Mouse (Mus musculus): ENCODE measurements at regions not wholly inside any gene's neighbourhood (a gene's known extent, or its start where the extent isn't known, plus 50 kb on each side); places are given as distances from the start of the nearest gene placed in this dataset.

GRCm38 (mm10) chr12:50995664-50996063, 346.8 kb upstream of the Prkd1 start:
- Histone ChIP-seq H3K4me1 (ENCODE audit: control insufficient read depth, insufficient read depth, low read length) (no peaks in the 10 kb centered on the region), H3K27me3 (ENCODE audit: control insufficient read depth, insufficient read depth, low read length, poor library complexity, severe bottlenecking) (no peaks in the 10 kb centered on the region), H3K27ac (ENCODE audit: insufficient read depth, low read length) (no peak overlapping the region), H3K36me3 (ENCODE audit: control insufficient read depth, insufficient read depth, low read length, poor library complexity, severe bottlenecking) (no peaks in the 10 kb centered on the region), H3K9me3 (replicated peaks; ENCODE audit: control insufficient read depth, insufficient read depth, low read length, poor library complexity, severe bottlenecking) (no peaks in the 10 kb centered on the region), H3K9ac (ENCODE audit: low read depth, poor library complexity, severe bottlenecking) (no peak overlapping the region), H3K4me3 (ENCODE audit: low read depth, low read length) (no peak overlapping the region)
- TF ChIP-seq EP300 (IDR thresholded peaks at IDR 0.05; ENCODE audit: insufficient read depth, low read depth, low read length) (no peak), CTCF (IDR thresholded peaks at IDR 0.05; ENCODE audit: low read depth, low read length) (no peak), POLR2A (IDR thresholded peaks at IDR 0.05; ENCODE audit: insufficient read depth, low read length) (no peak)

- H3K27me3 ChIP-seq (ENCODE audit: control insufficient read depth, insufficient read depth, low read length, poor library complexity, severe bottlenecking): no peaks in the 10 kb centered on the region
- no peak for TF ChIP-seq EP300 (IDR thresholded peaks at IDR 0.05; ENCODE audit: insufficient read depth, low read depth, low read length)
- TF ChIP-seq POLR2A (IDR thresholded peaks at IDR 0.05; ENCODE audit: insufficient read depth, low read length): no peak
- no peak for TF ChIP-seq CTCF (IDR thresholded peaks at IDR 0.05; ENCODE audit: low read depth, low read length)
- H3K9me3 ChIP-seq (replicated peaks; ENCODE audit: control insufficient read depth, insufficient read depth, low read length, poor library complexity, severe bottlenecking): no peaks in the 10 kb centered on the region
- no peaks in the 10 kb centered on the region for H3K4me1 ChIP-seq (ENCODE audit: control insufficient read depth, insufficient read depth, low read length)
- H3K9ac ChIP-seq (ENCODE audit: low read depth, poor library complexity, severe bottlenecking): no peak overlapping the region
- no peaks in the 10 kb centered on the region for H3K36me3 ChIP-seq (ENCODE audit: control insufficient read depth, insufficient read depth, low read length, poor library complexity, severe bottlenecking)
- H3K27ac ChIP-seq (ENCODE audit: insufficient read depth, low read length): no peak overlapping the region
- H3K4me3 ChIP-seq (ENCODE audit: low read depth, low read length): no peak overlapping the region
Observed at GRCm38 (mm10) chr12:50989561-50990325, 340.8 kb upstream of the Prkd1 start.

GRCm38 (mm10) chr12:50981318-50981717, 332.4 kb upstream of the Prkd1 start:
- H3K4me3 ChIP-seq (ENCODE audit: low read depth, low read length): no peak overlapping the region
- H3K4me1 ChIP-seq (ENCODE audit: control insufficient read depth, insufficient read depth, low read length): peaks cover 3% of the 10 kb centered on the region
- H3K27ac ChIP-seq (ENCODE audit: insufficient read depth, low read length): peak overlapping the region; percentile 75
- H3K9me3 ChIP-seq (replicated peaks; ENCODE audit: control insufficient read depth, insufficient read depth, low read length, poor library complexity, severe bottlenecking): no peaks in the 10 kb centered on the region
- no peaks in the 10 kb centered on the region for H3K27me3 ChIP-seq (ENCODE audit: control insufficient read depth, insufficient read depth, low read length, poor library complexity, severe bottlenecking)
- peaks cover 11% of the 10 kb centered on the region for H3K36me3 ChIP-seq (ENCODE audit: control insufficient read depth, insufficient read depth, low read length, poor library complexity, severe bottlenecking)
- TF ChIP-seq EP300 (IDR thresholded peaks at IDR 0.05; ENCODE audit: insufficient read depth, low read depth, low read length) (no peak), CTCF (IDR thresholded peaks at IDR 0.05; ENCODE audit: low read depth, low read length) (no peak)
- peak overlapping the region; percentile 90 for H3K9ac ChIP-seq (ENCODE audit: low read depth, poor library complexity, severe bottlenecking)

- H3K9ac ChIP-seq (ENCODE audit: low read depth, poor library complexity, severe bottlenecking): peak overlapping the region; percentile 90
- H3K4me3 ChIP-seq (ENCODE audit: low read depth, low read length): peak overlapping the region; percentile 49
- no peak for TF ChIP-seq EP300 (IDR thresholded peaks at IDR 0.05; ENCODE audit: insufficient read depth, low read depth, low read length)
- no peak for TF ChIP-seq POLR2A (IDR thresholded peaks at IDR 0.05; ENCODE audit: insufficient read depth, low read length)
- no peak for TF ChIP-seq CTCF (IDR thresholded peaks at IDR 0.05; ENCODE audit: low read depth, low read length)
- H3K36me3 ChIP-seq (ENCODE audit: control insufficient read depth, insufficient read depth, low read length, poor library complexity, severe bottlenecking): peaks cover 11% of the 10 kb centered on the region
- peak overlapping the region; percentile 99 for H3K27ac ChIP-seq (ENCODE audit: insufficient read depth, low read length)
- peaks cover 3% of the 10 kb centered on the region for H3K4me1 ChIP-seq (ENCODE audit: control insufficient read depth, insufficient read depth, low read length)
- no peaks in the 10 kb centered on the region for H3K9me3 ChIP-seq (replicated peaks; ENCODE audit: control insufficient read depth, insufficient read depth, low read length, poor library complexity, severe bottlenecking)
- no peaks in the 10 kb centered on the region for H3K27me3 ChIP-seq (ENCODE audit: control insufficient read depth, insufficient read depth, low read length, poor library complexity, severe bottlenecking)
Observed at GRCm38 (mm10) chr12:50980800-50981199, 331.9 kb upstream of the Prkd1 start.

GRCm38 (mm10) chr12:50970759-50971122, 321.8 kb upstream of the Prkd1 start:
- TF ChIP-seq POLR2A (IDR thresholded peaks at IDR 0.05; ENCODE audit: insufficient read depth, low read length): no peak
- no peak for TF ChIP-seq CTCF (IDR thresholded peaks at IDR 0.05; ENCODE audit: low read depth, low read length)
- no peak for TF ChIP-seq EP300 (IDR thresholded peaks at IDR 0.05; ENCODE audit: insufficient read depth, low read depth, low read length)
- H3K36me3 ChIP-seq (ENCODE audit: control insufficient read depth, insufficient read depth, low read length, poor library complexity, severe bottlenecking): no peaks in the 10 kb centered on the region
- H3K9me3 ChIP-seq (replicated peaks; ENCODE audit: control insufficient read depth, insufficient read depth, low read length, poor library complexity, severe bottlenecking): peaks cover 4% of the 10 kb centered on the region
- H3K9ac ChIP-seq (ENCODE audit: low read depth, poor library complexity, severe bottlenecking): no peak overlapping the region
- no peaks in the 10 kb centered on the region for H3K4me1 ChIP-seq (ENCODE audit: control insufficient read depth, insufficient read depth, low read length)
- no peak overlapping the region for H3K27ac ChIP-seq (ENCODE audit: insufficient read depth, low read length)
- no peak overlapping the region for H3K4me3 ChIP-seq (ENCODE audit: low read depth, low read length)
- no peaks in the 10 kb centered on the region for H3K27me3 ChIP-seq (ENCODE audit: control insufficient read depth, insufficient read depth, low read length, poor library complexity, severe bottlenecking)

- Histone ChIP-seq H3K4me3 (ENCODE audit: low read depth, low read length) (no peak overlapping the region), H3K27me3 (ENCODE audit: control insufficient read depth, insufficient read depth, low read length, poor library complexity, severe bottlenecking) (no peaks in the 10 kb centered on the region), H3K9ac (ENCODE audit: low read depth, poor library complexity, severe bottlenecking) (no peak overlapping the region), H3K9me3 (replicated peaks; ENCODE audit: control insufficient read depth, insufficient read depth, low read length, poor library complexity, severe bottlenecking) (peaks cover 4% of the 10 kb centered on the region), H3K27ac (ENCODE audit: insufficient read depth, low read length) (no peak overlapping the region), H3K36me3 (ENCODE audit: control insufficient read depth, insufficient read depth, low read length, poor library complexity, severe bottlenecking) (no peaks in the 10 kb centered on the region), H3K4me1 (ENCODE audit: control insufficient read depth, insufficient read depth, low read length) (no peaks in the 10 kb centered on the region)
- TF ChIP-seq CTCF (IDR thresholded peaks at IDR 0.05; ENCODE audit: low read depth, low read length) (no peak), POLR2A (IDR thresholded peaks at IDR 0.05; ENCODE audit: insufficient read depth, low read length) (no peak)
Observed at GRCm38 (mm10) chr12:50969887-50970758, 321.2 kb upstream of the Prkd1 start.
